Mouse (Mus musculus) mouse trophoblast stem cell (cell line): Measurements from ENCODE around the gene Ttll11.

Experiments used
- in situ Hi-C, 2 experiments: fragments of 300-500 bp; cut with MseI, MboI; formaldehyde crosslinking; loops; 2 replicates in 1 of 2; 3 replicates in 1 of 2; pipeline ENCODE4 v1.15.1; 2025

Ttll11 gene

DNA sequence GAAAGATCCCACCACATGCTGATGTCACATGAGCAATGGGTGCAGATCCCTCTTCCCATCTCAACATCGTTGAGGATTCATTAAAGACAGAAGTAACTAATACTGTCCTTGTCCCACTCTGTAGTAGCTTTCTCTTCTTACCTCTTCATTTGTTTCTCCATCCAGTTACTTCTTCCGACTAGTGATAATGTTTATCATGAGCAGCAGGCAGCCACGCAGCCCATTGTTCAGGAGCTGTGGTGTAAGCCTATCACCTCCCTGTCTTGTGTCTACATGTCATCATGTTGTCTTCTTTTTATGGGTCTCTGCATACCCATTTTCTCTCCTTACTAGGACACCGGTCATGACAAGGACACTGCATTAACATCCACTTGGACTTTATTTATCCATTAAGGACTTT is 150.6 kb downstream of the Ttll11 start:
- in situ Hi-C loops: no loop called here

DNA sequence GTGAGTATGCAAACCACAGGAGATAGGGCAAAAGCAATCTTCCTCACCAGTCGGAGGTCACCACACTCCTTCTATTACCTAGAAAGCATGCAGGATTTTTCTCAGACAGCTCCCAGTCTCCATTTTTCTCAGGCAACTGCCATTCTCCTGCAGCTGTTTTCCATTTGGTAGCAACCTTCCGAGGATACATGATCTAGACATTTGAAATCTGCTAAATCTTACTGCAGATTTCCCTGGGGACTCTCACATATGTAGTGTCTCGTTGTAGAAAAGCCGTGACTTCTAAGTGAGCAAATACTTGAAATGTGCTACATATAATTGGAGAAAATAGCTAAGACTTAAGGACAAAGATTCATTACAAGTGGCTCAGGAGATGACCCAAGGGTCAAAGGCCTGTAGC is 151.8 kb downstream of the Ttll11 start:
- in situ Hi-C loops: no loop called here

DNA sequence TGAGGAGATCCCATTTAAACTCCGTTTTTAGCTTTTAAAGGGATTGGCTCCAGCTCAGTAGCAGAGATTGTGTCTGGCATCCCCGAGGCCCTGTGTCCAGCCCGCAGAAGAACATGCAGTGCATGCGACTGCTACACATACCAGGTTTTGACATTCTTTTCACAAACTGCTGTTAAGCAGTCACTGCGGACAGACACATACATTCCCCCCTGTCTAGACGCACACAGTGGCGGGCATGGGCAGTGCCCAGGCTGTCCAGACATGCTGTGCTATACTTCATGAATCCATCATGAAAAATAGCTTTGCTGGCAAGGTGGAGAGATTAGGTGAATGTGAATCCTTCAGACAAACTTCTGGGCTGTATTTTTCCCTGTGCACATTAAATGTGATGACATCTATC is 154.6 kb downstream of the Ttll11 start:
- in situ Hi-C loops: no loop called here

DNA sequence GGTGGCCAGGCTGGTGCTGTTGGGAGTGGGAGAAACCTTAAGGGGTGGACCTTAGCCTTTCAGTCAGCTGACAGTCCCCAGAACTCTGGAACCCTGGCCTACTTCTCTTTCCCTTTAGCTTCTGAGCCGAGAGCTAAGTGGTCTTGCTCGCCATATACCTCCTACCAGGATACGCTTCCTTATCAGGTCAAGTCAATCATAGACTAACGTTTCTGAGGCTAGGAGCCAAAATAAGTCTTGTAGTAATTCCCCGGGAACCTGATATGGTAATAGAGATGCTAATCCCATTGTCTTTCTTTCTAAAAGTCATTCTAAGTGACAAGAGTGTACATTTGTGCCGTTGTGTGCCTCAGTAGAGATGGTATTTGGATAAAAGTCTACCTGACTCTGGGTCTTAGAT is 156.1 kb downstream of the Ttll11 start:
- in situ Hi-C loops: no loop called here

DNA sequence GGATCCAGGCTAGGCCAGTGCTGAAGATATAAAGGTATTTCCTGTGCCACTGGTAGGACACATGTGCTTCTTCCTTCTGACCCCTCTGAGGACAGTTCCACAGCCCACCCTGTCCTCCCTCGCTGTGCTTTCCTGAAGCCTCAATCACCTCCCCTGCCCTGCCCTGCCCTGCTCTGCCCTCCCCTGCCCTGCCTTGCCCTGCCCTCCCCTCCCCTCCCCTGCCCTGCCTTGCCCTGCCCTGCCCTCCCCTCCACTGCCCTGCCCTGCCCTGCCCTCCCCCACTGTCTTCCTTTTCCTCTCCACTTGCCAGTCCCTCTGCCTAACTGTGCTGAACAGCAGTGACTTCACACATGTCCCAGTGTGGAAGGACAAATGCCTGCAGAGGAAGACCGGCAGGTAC is 160.8 kb downstream of the Ttll11 start:
- in situ Hi-C loops: no loop called here

DNA sequence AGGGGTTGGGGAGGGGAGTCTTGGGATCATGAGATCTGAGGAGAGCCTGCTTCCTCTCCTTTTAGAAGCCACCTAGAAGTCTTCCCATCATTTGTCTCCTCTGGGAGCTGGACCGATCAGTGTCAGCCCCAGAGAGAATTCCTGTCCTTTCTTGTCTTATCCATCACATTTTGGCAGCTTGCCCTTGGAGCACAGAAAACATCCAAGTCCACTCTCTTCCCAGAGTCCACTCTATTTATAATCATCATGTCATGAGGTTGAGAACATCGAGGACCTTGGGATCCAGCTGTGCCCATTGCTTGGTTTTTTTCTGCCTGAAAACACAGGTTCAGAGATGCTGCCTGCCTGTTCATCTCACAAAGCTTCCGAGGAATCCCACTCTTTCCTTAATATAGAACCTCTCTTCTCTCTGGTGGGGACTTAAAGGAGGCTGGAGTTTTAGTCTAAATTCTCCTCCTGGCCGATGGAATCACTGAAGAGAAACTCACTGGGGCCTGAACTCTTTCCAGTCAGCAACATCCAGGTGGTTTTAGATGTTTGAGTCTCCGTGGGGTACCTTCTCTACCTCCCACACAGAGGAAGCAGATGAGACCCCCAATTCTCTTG is 163.6 kb downstream of the Ttll11 start:
- in situ Hi-C loops: no loop called here

DNA sequence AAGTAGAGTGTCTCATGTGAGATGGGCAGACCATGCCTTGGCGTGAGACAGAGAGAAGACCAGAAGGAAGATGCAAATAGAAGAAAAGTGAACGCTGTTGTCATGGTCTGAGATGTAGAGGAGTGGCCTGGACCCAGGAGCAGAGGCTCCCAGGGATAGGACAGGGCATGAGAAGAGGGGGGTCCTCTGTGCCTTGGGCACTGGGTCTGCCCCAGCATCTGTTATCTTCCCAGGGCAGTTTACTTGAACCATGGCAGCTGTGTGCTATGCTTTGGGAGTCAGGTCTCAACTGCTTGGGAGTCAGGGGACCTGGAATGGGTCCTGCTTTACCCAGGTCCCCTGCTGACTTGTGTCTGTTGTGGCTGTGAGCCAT is 167.2 kb downstream of the Ttll11 start:
- in situ Hi-C loops: no loop called here

DNA sequence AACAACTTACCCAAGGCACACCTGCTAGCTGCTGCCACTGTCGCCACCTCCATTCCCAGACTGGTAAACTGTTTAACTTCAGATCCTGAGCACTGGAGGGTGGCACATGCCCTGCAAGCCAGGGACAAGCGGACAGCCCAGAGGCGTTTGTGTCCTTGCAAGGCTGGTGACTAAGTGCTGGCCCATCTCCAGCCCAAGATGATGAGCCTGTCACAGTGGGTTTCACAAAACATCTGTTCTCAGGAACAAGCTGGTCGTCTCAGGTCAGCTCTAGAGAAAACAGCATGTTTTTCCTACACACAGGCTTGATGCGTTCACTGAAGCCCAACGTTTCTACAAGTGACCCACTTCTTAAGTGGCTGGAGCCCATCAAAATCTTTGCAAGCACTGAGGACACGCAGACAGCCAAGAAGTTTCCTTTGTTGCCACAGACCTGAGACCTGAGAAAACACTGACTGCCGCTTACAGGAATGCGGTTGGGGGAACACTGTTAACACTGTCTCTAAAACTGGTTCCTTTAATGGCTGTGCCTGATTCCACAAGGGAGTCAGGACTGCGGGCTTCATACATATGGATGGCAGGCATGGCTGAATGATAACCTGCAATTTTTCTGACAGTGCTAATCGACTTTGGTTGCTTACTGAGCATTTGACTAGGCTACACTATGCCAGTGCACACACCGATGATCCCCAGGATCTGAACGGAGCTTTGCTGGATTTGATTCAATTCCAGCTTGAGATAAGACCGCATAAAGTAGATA is 167.7 kb downstream of the Ttll11 start:
- in situ Hi-C loops: no loop called here

DNA sequence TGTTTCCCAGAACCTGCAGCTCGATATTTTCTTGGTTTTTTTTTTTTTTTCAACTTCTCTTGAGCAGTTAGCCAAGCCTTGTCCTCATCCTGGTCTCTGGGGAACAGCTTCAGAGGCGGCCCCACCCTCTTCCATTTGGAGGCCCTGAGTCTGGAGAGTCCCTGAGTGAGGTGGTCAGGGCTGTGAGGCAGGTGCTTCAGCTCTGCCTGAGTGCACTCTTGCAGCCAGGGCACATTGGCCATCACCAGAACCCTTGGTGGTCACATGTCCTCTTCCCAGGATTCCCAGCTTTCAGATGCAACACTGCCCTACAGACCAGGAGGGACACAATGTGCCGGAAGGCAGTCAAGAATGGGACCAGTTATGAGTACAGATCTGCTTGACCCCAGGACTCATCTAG is 169.7 kb downstream of the Ttll11 start:
- in situ Hi-C loops: no loop called here

DNA sequence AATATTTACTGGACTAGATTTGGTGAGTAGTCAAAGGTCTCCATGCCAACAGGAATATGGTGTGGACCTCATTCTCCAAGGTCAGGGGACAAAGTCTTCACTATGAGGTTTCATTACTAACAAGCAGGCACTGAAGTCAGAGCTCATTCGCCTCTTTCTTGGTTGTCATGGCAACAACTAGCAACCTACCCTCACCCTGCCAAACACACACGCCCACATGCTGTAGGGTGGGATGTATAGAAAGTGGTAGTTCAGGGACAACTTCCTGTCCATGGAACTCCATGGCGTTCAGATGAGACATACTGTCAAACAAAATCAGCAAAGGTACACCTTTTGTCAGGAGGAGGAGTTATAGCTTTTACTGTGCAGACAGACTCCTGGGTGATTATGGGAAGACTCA is 170.6 kb downstream of the Ttll11 start:
- in situ Hi-C loops: no loop called here

DNA sequence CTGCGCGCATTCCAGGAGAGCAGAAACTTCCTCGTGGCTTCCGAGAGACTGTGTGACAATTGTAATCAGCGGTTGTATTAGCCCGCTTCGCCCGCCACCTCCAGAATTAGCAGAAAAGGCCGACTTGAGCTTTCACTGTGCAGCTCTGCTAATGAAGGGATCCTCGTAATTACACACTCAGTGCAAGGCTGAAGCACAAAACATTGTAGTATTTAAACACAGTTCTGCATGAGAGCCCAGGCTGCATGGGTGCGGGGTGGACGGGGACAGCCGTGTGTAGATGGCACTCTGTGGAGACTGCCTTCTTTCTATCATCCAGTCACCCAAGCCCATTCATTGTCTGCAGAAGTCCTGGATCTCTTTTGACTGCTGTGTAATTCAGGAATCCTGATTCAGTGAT is 173.8 kb downstream of the Ttll11 start:
- in situ Hi-C loops: no loop called here

DNA sequence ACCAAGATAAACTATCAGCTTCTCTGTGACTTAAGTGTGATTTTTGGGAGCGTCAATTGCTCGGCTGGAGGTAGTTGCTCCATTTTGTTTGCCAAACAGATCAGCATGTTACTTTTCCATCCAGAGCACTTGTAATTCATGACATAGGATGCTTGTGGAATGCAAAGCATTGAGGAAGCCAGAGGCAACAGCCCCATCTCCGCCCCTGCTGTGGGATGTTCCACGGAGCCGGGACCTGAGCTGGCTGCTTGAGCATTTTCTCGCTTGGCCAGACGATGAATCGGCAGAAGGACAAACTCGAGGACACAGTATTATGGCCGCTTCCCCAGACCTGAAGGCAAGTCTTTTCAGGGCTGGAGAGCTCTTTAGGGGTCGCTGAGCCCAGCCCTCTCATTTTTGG is 176.6 kb downstream of the Ttll11 start:
- in situ Hi-C loops: no loop called here

DNA sequence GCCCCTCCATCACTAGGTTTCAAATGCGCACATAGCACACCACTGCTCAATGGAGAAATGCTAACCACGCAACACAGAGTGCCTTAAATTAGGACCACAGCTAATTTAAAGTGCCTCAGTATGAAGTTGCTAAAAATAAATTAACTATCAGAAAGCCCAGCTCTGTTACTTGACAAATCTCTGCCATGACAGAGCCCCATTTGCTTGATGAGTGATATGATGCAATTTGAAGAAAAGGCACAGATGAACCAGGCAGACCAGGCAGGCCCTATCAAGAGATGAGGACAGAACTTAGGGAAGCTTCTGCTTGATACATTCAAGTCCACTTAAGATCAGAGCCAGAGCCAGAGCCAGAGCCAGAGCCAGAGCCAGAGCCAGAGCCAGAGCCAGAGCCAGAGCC is 178.0 kb downstream of the Ttll11 start:
- in situ Hi-C loops: no loop called here

DNA sequence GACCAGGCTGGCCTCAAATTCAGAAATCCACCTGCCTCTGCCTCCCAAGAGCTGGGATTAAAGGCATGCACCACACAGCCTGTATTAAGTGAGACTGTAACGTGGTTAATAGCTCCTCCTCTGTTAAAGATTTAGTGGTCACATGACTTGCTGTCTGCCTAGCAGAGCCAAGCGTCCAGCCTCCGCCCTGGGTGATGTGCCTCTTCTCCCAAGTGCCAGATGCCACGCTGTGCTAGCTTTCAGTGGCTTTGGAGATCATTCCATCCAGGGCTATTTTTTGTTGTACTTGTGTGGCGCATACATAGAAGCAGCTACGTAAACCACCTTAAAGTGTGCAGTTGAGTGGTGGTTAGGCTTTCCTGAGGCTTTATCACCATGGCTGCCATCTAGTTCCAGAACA is 180.6 kb downstream of the Ttll11 start:
- in situ Hi-C loops: no loop called here

DNA sequence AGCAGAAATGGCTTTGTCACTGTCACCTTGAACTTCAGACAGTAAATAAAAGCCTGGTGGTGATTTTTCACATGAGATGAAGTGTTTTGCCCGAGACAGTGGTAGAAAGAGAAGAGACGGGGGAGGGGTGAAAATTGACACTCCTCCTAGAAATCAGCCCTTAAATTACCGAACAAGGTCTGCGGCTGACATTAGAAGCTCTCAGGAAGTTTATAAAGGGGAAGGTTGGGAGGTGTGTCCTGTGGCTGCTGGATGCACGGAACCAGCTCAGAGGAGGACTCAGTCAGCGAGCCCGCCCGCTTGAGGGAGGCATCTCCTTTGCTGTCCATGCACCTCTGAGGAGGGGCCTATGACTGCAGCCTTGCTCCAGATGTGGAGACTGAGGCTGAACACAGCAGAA is 181.7 kb downstream of the Ttll11 start:
- in situ Hi-C loops: no loop called here

DNA sequence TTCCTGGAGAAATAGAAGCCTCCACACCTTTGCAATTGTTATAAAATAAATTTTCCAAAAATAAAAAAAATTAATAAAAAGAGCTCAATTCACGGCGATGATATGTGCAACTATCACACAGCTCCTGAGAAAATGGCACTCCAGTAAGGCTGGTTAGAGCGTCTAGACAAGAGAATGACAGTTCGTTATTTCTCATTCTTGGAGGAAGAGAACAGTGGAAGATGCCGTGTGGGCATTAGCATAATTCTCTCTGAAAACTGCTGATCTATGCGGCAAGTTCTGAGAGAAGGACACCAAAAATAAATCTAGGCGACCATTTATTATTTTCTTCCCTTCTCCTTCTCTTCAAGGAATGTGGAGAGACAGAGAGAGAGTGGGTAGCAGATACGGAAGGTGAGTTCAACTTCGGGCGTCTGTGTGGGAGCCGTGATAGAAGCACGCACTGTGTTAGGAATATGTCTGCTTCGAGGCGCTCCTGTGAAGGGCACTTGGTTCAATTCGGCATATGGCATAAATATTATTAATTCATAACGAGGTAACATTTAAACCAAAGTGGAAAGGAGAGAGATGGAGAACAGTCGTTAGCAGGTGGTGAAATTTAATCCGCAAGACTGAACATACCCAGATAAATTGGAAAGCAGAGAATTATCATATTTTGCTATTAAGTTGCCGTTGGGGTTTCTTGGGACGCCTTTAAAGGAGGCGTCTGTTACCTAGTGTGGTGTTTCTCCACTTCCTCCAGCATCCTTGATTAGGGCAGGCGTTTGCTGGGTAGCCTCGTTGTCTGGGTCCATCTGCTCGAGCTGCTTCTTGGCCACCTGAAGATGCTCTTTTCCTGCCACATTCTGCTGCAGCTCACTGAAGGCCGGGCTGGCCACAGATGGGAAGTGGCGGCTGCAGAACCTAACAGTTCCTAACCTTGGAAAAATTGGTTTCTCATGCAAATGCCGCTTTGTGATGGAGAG is 190.1 kb downstream of the Ttll11 start:
- in situ Hi-C loops: no loop called here

DNA sequence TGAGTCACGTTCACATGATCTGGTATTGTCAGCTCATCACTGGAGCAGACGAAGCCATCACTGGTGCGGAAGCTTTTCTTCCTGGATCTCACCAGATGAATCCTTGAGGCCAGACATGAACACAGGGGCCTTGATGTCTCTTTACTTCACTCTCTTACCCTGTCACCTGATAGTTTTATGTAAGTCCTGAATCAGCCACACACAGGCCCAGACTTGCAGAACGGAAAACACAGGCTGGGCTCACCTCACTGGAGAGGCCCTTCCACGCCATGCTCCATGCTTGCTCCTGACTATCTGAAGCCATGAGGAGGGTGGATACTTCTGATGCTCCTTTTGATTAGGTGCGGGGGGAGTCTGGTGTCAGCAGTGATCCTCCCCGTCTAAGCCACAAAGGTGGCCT is 193.8 kb downstream of the Ttll11 start:
- in situ Hi-C loops: no loop called here

DNA sequence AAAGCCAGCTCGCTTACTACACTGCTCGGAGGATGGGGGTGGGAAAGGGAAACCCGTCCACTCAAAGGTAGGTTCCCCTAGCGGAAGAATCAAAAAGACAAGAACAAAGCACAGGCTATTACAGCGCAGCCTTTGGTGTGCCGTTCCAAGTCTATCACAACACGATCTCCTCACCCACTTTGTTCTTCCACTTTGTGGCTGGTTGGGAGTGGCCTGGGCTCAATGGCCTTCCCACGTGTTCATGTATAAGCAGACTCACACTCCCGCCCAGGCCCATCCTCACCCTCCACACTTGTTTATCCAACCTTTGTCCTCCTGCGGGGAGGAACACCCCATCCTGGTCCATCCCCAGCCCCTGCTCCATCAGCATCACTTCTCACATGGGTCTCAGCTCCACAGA is 196.3 kb downstream of the Ttll11 start:
- in situ Hi-C loops: no loop called here

DNA sequence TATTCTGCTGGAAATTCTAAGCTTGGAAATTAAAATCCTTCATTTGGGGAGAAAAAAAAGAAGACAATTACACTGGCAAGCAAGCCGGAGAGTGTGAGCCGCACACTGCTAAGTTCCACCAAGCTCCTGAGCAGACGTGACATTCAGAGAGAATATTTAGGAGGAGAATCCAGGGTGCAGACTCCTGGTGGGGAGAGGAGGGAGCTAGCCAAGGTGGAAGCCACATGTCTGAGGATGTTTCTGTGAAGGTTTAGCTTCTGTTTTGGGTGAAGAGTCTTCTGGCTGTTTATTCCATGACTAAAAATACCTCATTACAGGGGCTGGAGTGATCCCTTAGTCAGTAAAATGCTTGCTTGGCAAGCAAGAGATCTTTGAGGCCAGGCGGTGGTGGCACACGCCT is 200.4 kb downstream of the Ttll11 start:
- in situ Hi-C loops: no loop called here

DNA sequence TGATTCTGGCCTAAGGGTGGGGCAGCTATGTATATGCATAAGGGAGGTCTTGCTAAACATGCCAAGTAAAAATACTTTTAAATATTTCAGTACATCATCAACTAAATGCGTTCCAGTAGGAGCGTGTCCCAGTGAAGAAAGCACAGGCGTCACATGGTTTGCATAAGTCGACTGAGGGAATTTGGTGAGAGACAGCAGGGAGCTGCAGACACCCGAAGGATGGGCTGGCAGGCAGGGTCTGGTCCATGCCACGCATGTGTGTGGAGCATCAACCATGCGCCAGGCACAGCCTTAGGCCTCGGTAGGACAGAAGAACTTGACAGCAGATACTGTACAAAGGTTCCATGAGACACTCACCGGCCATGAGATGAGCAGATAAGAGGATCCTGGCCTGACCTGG is 202.8 kb downstream of the Ttll11 start:
- in situ Hi-C loops: no loop called here

DNA sequence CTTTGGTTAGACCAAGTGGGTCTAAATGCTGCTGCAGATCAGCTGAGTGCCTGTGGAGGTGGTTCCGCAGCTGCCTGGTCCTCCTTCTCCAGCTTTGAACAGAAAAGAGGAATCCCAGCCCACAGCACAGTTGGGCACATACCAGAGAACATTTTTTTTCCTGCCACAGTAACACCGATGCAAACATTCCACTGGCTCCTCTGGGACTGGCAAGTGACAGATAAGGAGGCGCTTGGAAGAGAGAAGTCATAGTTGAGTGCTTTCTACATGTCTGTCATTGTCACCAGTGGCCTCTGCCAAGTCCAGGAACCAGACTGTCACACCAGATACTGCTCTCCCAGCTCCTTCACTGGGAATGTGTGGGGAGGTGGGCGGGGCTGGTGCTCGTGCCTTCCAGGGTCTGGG is 204.1 kb downstream of the Ttll11 start:
- in situ Hi-C loops: no loop called here

DNA sequence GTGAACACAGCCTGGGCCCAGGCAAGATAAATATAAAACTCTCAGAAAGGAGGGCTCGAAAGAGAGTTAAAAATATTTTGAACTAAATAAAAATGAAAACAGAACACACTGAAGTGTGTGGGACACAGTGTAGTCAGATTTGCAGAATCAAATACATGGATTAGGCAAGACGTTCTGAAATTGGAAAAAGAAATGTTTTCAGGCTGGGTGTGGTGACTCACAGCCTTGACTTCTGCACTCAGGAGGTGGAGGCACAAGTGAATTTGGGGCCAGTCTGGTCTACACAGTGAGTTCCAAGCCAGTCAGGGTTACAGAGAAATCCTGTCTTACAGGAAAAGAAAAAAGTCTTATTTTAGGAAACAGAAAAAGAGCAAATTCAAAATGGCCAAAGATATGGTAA is 209.2 kb downstream of the Ttll11 start:
- in situ Hi-C loops: no loop called here

DNA sequence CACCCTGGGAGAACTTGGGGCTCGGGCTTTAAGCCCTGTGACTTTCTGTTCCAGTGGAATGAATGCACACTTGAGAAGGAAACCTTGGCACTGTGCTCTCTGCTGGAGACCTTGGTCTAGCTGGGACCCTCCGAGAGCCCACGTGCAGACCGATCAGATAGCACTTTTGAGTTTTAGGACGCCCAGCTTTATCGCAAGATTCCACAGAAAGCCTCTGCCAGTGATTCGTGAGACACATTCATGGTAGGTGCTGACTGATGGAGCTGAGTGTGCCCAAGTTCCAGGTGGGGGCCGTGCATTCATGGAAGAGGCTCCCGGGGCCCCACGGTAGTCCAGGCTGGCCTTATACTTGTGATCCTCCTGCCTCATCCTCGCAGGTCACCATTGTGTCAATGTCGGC is 210.3 kb downstream of the Ttll11 start:
- in situ Hi-C loops: no loop called here
